ENCODE assay signal across 14 mouse cellular contexts in the genomic region with DNA sequence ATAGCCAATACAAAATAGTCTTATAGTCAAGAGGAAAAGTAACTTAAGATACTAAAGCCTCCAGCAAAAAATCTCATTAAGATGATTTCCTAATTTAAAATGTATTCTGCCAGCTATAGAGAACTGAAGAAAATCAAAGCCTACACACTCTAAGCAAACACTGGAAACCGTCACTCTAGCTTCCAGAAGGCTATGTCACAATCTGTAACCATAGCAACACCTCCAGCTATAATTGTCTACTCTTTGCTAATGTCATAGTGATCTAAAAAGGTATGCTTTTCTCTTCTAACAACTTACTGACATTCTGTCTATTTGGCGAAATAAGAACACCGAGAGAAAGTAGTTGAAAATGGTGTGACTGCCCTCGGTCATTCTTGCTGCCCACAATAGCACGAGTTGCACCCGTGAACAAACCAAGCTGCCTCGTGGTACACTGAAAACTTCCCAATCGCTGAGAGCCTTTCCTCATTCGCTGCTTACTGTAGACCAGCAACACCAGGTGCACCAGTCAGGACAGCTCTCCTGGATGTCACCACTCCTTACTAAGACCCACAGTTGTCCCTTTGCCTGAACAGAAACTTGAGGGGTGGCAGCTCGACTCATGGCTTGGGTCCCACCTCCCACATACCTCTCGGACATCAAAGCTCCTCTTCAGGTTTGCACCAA. TPM values are rescaled to one million over a fixed set of nuclear protein-coding genes. Genes with fewer than 3 reads are reported as not detected.
DNase-seq lines count a peak whose midpoint lies in the region; ATAC-seq lines count a peak whose summit lies in the region.
"Had no signal": no experiment of that assay in that cellular context is flagged by ENCODE, and none has a peak within 500 bp of the region (broad histone marks: within the 10 kb centered on the region; RNA-seq: fewer than 3 reads in every experiment).

No protein-coding gene starts in this region.

- H3K27me3 ChIP-seq in hindbrain, embryonic 14.5 days (ENCODE audit: control insufficient read depth, insufficient read depth, low read length): no peaks in the 10 kb centered on the region
- no peaks in the 10 kb centered on the region for H3K27me3 ChIP-seq in hindbrain, embryonic 13.5 days
- H3K27me3 ChIP-seq in midbrain, embryonic 14.5 days (ENCODE audit: control insufficient read depth, insufficient read depth, low read length): no peaks in the 10 kb centered on the region
- H3K27me3 ChIP-seq in midbrain, embryonic 11.5 days (ENCODE audit: control insufficient read depth, insufficient read depth, low read length): no peaks in the 10 kb centered on the region
- no peaks in the 10 kb centered on the region for H3K27me3 ChIP-seq in intestine, embryonic 16.5 days (replicated peaks; ENCODE audit: control insufficient read depth, insufficient read depth, low read length)
- H3K27me3 ChIP-seq: limb, embryonic 13.5 days had no signal

- 76% methylated on average over 11 of the region's 11 CpGs for WGBS in hindbrain, embryonic 14.5 days
- WGBS in hindbrain, embryonic 13.5 days: 76% methylated on average over 11 of the region's 11 CpGs
- WGBS in midbrain, embryonic 14.5 days: 72% methylated on average over 11 of the region's 11 CpGs
- WGBS in midbrain, embryonic 11.5 days: 84% methylated on average over 11 of the region's 11 CpGs
- WGBS in intestine, embryonic 16.5 days: 87% methylated on average over 11 of the region's 11 CpGs

- no peak overlapping the region for H3K9ac ChIP-seq in hindbrain, embryonic 14.5 days
- no peak overlapping the region for H3K9ac ChIP-seq in hindbrain, embryonic 13.5 days
- no peak overlapping the region for H3K9ac ChIP-seq in midbrain, embryonic 14.5 days (replicated peaks; ENCODE audit: low read length)
- no peak overlapping the region for H3K9ac ChIP-seq in midbrain, embryonic 11.5 days (ENCODE audit: low read length)
- no peak overlapping the region for H3K9ac ChIP-seq in intestine, embryonic 16.5 days (ENCODE audit: low read depth, low read length)
- H3K9ac ChIP-seq: limb, embryonic 13.5 days had no signal

- H3K27ac ChIP-seq in hindbrain, embryonic 14.5 days: no peak overlapping the region
- H3K27ac ChIP-seq in hindbrain, embryonic 13.5 days: no peak overlapping the region
- no peak overlapping the region for H3K27ac ChIP-seq in midbrain, embryonic 14.5 days (replicated peaks; ENCODE audit: low read depth, low read length)
- no peak overlapping the region for H3K27ac ChIP-seq in midbrain, embryonic 11.5 days (ENCODE audit: low read depth, low read length)
- H3K27ac ChIP-seq in intestine, embryonic 16.5 days (ENCODE audit: low read length): no peak overlapping the region
- H3K27ac ChIP-seq: gastrocnemius, adult 2 months; limb, embryonic 13.5 days had no signal

- H3K9me3 ChIP-seq in hindbrain, embryonic 14.5 days (ENCODE audit: control insufficient read depth, low read length): no peaks in the 10 kb centered on the region
- H3K9me3 ChIP-seq in hindbrain, embryonic 13.5 days: no peaks in the 10 kb centered on the region
- no peaks in the 10 kb centered on the region for H3K9me3 ChIP-seq in midbrain, embryonic 14.5 days (ENCODE audit: control insufficient read depth, low read length)
- no peaks in the 10 kb centered on the region for H3K9me3 ChIP-seq in midbrain, embryonic 11.5 days (ENCODE audit: control insufficient read depth, low read length)
- H3K9me3 ChIP-seq in intestine, embryonic 16.5 days (ENCODE audit: control insufficient read depth, low read length): no peaks in the 10 kb centered on the region
- H3K9me3 ChIP-seq: limb, embryonic 13.5 days had no signal

- DNase-seq in hindbrain, embryonic 14.5 days (ENCODE audit: low spot score): no peak
- DNase-seq in midbrain, embryonic 14.5 days: peak; percentile 33
- no peak for DNase-seq in midbrain, embryonic 11.5 days (ENCODE audit: low spot score, missing footprints)
- DNase-seq in fat pad, adult 2 months (ENCODE audit: extremely low read depth, low read depth, low spot score): peak; percentile 45
- peak; percentile 26 to 77 for DNase-seq in left cerebral cortex, postnatal 14 days (ENCODE audit: low spot score in 2 of 2)
- DNase-seq in urinary bladder, postnatal 4 days (ENCODE audit: low spot score in 2 of 2): no peak
- DNase-seq: cerebellum, adult 11-12 months; gastrocnemius, adult 2 months; kidney, adult 8-10 months; lung, adult 18-20 months; thymus, postnatal 14 days had no signal

- H3K36me3 ChIP-seq in hindbrain, embryonic 14.5 days (replicated peaks; ENCODE audit: control insufficient read depth, insufficient read depth): 0 out of 2 replicates have a peak, but pooled peaks cover 8% of the 10 kb centered on the region
- peaks cover 13% of the 10 kb centered on the region for H3K36me3 ChIP-seq in hindbrain, embryonic 13.5 days
- peaks cover 18% of the 10 kb centered on the region; the same call in 1 of the 2 replicates for H3K36me3 ChIP-seq in midbrain, embryonic 14.5 days (ENCODE audit: control insufficient read depth, insufficient read depth, low read length)
- H3K36me3 ChIP-seq in midbrain, embryonic 11.5 days (ENCODE audit: control insufficient read depth, insufficient read depth, low read length): no peaks in the 10 kb centered on the region
- H3K36me3 ChIP-seq in intestine, embryonic 16.5 days (ENCODE audit: control insufficient read depth, insufficient read depth, low read length): no peaks in the 10 kb centered on the region

- H3K4me1 ChIP-seq in hindbrain, embryonic 14.5 days (replicated peaks; ENCODE audit: control insufficient read depth, insufficient read depth, low read length): no peaks in the 10 kb centered on the region
- 0 out of 2 replicates have a peak, but pooled peaks cover 6% of the 10 kb centered on the region for H3K4me1 ChIP-seq in hindbrain, embryonic 13.5 days (replicated peaks)
- no peaks in the 10 kb centered on the region for H3K4me1 ChIP-seq in midbrain, embryonic 14.5 days (ENCODE audit: control insufficient read depth, insufficient read depth, low read length)
- H3K4me1 ChIP-seq in midbrain, embryonic 11.5 days (ENCODE audit: control insufficient read depth, insufficient read depth, low read length): no peaks in the 10 kb centered on the region
- no peaks in the 10 kb centered on the region for H3K4me1 ChIP-seq in intestine, embryonic 16.5 days (ENCODE audit: control insufficient read depth, insufficient read depth, low read length)
- H3K4me1 ChIP-seq: limb, embryonic 13.5 days had no signal

- intact Hi-C loops in left cerebral cortex, postnatal 14 days (cut with DNase I): no loop called here

- no peak overlapping the region for H3K4me3 ChIP-seq in hindbrain, embryonic 14.5 days (replicated peaks; ENCODE audit: low read length)
- no peak overlapping the region for H3K4me3 ChIP-seq in hindbrain, embryonic 13.5 days
- no peak overlapping the region for H3K4me3 ChIP-seq in midbrain, embryonic 14.5 days (replicated peaks; ENCODE audit: low read depth, low read length)
- no peak overlapping the region for H3K4me3 ChIP-seq in midbrain, embryonic 11.5 days (ENCODE audit: low read depth, low read length)
- no peak overlapping the region for H3K4me3 ChIP-seq in intestine, embryonic 16.5 days (ENCODE audit: low read length)
- H3K4me3 ChIP-seq: gastrocnemius, adult 2 months; limb, embryonic 13.5 days had no signal

- ATAC-seq in hindbrain, embryonic 14.5 days (ENCODE audit: low FRiP score): 0 out of 2 replicates have a peak, but pooled peaks have one; percentile 21
- ATAC-seq in hindbrain, embryonic 13.5 days (ENCODE audit: low FRiP score): no peak
- ATAC-seq in midbrain, embryonic 14.5 days (ENCODE audit: low FRiP score, low TSS enrichment): no peak
- no peak for ATAC-seq in midbrain, embryonic 11.5 days (ENCODE audit: low FRiP score)
- no peak for ATAC-seq in intestine, embryonic 16.5 days

- H3K4me2 ChIP-seq in hindbrain, embryonic 14.5 days (replicated peaks): no peak overlapping the region
- no peak overlapping the region for H3K4me2 ChIP-seq in hindbrain, embryonic 13.5 days
- H3K4me2 ChIP-seq in midbrain, embryonic 14.5 days (ENCODE audit: low read length): no peak overlapping the region
- no peak overlapping the region for H3K4me2 ChIP-seq in midbrain, embryonic 11.5 days
- H3K4me2 ChIP-seq in intestine, embryonic 16.5 days (ENCODE audit: low read depth, low read length): no peak overlapping the region
- H3K4me2 ChIP-seq: limb, embryonic 13.5 days had no signal

RNA-seq across cellular contexts. Expression of a gene that starts 48.3 kb away (rescaled TPM):
- 35.1 and 39.8 TPM in 2 replicates for polyA plus RNA-seq in hindbrain, embryonic 14.5 days (2014; fragmentation: Nextera tagmentation; extraction: Ambion mirVana)
- polyA plus RNA-seq in hindbrain, embryonic 13.5 days (2015; fragmentation: Nextera tagmentation; extraction: Ambion mirVana): 32.5 and 34.2 TPM in 2 replicates
- 28.9 and 35.6 TPM in 2 replicates for polyA plus RNA-seq in midbrain, embryonic 14.5 days (2014; fragmentation: Nextera tagmentation; extraction: Ambion mirVana)
- 35.5 and 39.9 TPM in 2 replicates for polyA plus RNA-seq in midbrain, embryonic 11.5 days (2014; fragmentation: Nextera tagmentation; extraction: Ambion mirVana)
- 10 to 100 TPM; 23.9 to 26.2 TPM for total RNA-seq in left cerebral cortex, postnatal 14 days (2021)
- 48.5 and 53.2 TPM in 2 replicates for polyA plus RNA-seq in intestine, embryonic 16.5 days (2015; fragmentation: Nextera tagmentation; extraction: Ambion mirVana)

Comparison
In these comparisons a context has a peak if more than half of its experiments do, and no peak if none do; other contexts are left out.
1. DNase-seq: peak in midbrain, embryonic 14.5 days (single experiment), fat pad, adult 2 months (single experiment) and left cerebral cortex, postnatal 14 days (2 of 2); none in hindbrain, embryonic 14.5 days (single experiment), midbrain, embryonic 11.5 days (single experiment) and urinary bladder, postnatal 4 days (0 of 2).